Mouse (Mus musculus) intestine, postnatal 0 days (tissue): ENCODE data around the gene Atrnl1. TPM values are rescaled to one million over a fixed set of nuclear protein-coding genes. Genes with fewer than 3 reads are reported as not detected.
"Not testable (repeated sequence)": the region's sequence is repeated elsewhere in the genome, so short reads cannot be mapped to it uniquely, and the experiment has no call there.

Experiments
- ATAC-seq: fragments of 200-750 bp; cut with Nextera tagmentation; 2 replicates; pipeline ENCODE4 v1.8.0; 2017; ENCODE audit warnings: mild to moderate bottlenecking, moderate TSS enrichment, moderate library complexity
- H3K27ac ChIP-seq: fragments of 300-500 bp; sonication (generic); 2 replicates; pipeline ENCODE4 v1.5.1; 2014; ENCODE audit warnings: mild to moderate bottlenecking, low read depth, low read length, moderate library complexity
- H3K27me3 ChIP-seq: fragments of 300-500 bp; sonication (generic); replicated peaks from 2 replicates; pipeline ENCODE4 v1.6.1; 2014; ENCODE audit warnings: low read length, mixed read lengths; ENCODE audit not compliant: control insufficient read depth, insufficient read depth
- H3K36me3 ChIP-seq: fragments of 300-500 bp; sonication (generic); 2 replicates; pipeline ENCODE4 v1.6.1; 2014; ENCODE audit warnings: mild to moderate bottlenecking, moderate library complexity; ENCODE audit not compliant: control insufficient read depth, insufficient read depth
- H3K4me1 ChIP-seq: fragments of 300-500 bp; sonication (generic); replicated peaks from 2 replicates; pipeline ENCODE4 v1.6.1; 2014; ENCODE audit warnings: antibody characterized with exemption, low read length, mixed read lengths; ENCODE audit not compliant: control insufficient read depth, insufficient read depth
- H3K4me2 ChIP-seq: fragments of 300-500 bp; sonication (generic); replicated peaks from 2 replicates; pipeline ENCODE4 v1.6.1; 2014; ENCODE audit warnings: low read depth, mild to moderate bottlenecking, moderate library complexity
- H3K4me3 ChIP-seq: fragments of 300-500 bp; sonication (generic); 2 replicates; pipeline ENCODE4 v1.5.1; 2014; ENCODE audit warnings: low read depth, low read length
- H3K9ac ChIP-seq: fragments of 300-500 bp; sonication (generic); 2 replicates; pipeline ENCODE4 v1.6.1; 2014; ENCODE audit warnings: mild to moderate bottlenecking, low read depth, low read length
- H3K9me3 ChIP-seq: fragments of 300-500 bp; sonication (generic); 2 replicates; pipeline ENCODE4 v1.6.1; 2016; ENCODE audit warnings: mixed run types; ENCODE audit not compliant: control insufficient read depth
- CTCF ChIP-seq: sonication (generic); IDR thresholded peaks from 2 replicates; pipeline ENCODE4 v1.5.1; 2016; ENCODE audit warnings: low read depth, mild to moderate bottlenecking, control low read depth, antibody characterized with exemption, moderate library complexity
- WGBS: fragments of 180-500 bp; shearing (Covaris S2); extraction: QIAGEN DNeasy Blood & Tissue Kit; methylation state at CpG from one replicate; pipeline ENCODE4 v1.1.7; 2014; 5-methylcytosine and 5-hydroxymethylcytosine counted together
- polyA plus RNA-seq: library from polyadenylated mRNA; unstranded; fragments of >200 nt; fragmentation: Nextera tagmentation; extraction: Ambion mirVana; gene quantifications from 2 replicates; pipeline ENCODE4 v1.2.1, GENCODE M21; 2015

Gene Atrnl1
- polyA plus RNA-seq, 1 experiment from 2014 or later = 2.6 TPM

DNA sequence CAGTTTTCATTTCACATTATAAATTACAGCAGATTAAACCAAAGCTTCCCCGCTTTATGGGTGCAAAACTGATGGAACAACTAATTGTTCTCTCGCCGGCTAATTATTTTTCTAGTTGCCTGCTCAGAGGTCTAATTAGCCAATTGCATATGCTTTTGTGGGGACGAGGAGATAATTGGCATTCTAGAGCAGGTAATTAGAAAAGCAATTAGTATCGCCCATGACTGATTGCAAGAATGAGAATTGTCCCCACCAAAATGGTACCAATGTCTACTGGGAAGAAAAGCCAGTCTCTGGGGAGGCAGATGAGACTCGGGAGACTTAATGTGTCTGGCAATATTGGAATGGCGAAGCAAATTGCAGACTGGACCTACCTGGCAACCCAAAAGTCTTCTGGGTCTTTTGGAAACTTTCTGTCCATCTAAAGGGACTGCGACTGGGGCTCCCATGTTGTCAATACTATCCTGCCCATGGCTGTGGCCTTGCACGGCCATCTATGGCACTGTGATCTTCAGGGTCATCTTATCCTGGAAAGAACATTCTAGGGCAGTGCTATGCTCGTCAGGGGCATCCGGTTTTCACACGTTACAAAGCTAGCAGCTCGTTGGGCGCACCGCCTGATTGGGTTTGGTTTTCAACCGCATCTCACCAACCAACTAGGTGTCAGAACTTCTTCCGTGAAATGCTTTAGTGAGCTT, 377.0 kb downstream of the Atrnl1 start:
- H3K9me3 ChIP-seq = no peaks in the 10 kb centered on the region
- H3K27me3 ChIP-seq = no peaks in the 10 kb centered on the region
- no peaks in the 10 kb centered on the region; the same call in 1 of the 2 replicates for H3K36me3 ChIP-seq
- H3K27ac ChIP-seq = no peak overlapping the region
- no peaks in the 10 kb centered on the region for H3K4me1 ChIP-seq
- no peak overlapping the region for H3K4me3 ChIP-seq
- no peak for TF ChIP-seq CTCF
- no peak for ATAC-seq
- no peak overlapping the region for H3K4me2 ChIP-seq
- no peak overlapping the region for H3K9ac ChIP-seq
- WGBS = 95% methylated on average over 17 of the region's 17 CpGs

DNA sequence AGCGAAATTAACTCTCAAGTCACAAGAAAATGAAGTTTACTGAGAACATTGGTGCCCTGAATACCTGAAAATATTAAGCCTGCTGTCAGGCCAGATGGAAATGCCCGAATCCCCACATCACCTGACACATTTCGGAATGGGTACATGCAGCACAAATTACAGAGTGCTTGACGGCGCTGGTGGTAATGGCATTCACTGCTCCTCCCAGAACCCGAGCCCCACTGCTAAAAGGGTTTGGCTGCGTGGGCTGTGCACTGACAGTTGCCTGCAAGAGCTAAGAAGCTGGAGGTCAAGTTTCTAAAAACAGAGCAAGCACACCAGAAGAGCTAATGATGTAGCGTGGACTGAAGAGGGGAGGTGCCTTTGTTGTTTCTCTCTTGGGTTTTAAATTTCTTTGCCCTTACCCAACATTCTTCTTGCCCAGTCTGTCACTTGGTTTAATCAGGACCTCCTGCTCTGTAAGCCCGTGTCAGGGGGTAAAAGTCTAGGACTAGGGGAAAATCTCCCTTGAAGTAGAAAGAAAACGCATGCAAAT, 377.8 kb downstream of the Atrnl1 start:
- no peak for ATAC-seq
- 86% methylated on average over 10 of the region's 10 CpGs for WGBS
- H3K4me1 ChIP-seq = no peaks in the 10 kb centered on the region
- no peaks in the 10 kb centered on the region; the same call in 1 of the 2 replicates for H3K36me3 ChIP-seq
- no peak overlapping the region for H3K4me2 ChIP-seq
- TF ChIP-seq CTCF = no peak
- H3K27me3 ChIP-seq = no peaks in the 10 kb centered on the region
- no peak overlapping the region for H3K9ac ChIP-seq
- no peak overlapping the region for H3K27ac ChIP-seq
- H3K4me3 ChIP-seq = no peak overlapping the region
- H3K9me3 ChIP-seq = no peaks in the 10 kb centered on the region

DNA sequence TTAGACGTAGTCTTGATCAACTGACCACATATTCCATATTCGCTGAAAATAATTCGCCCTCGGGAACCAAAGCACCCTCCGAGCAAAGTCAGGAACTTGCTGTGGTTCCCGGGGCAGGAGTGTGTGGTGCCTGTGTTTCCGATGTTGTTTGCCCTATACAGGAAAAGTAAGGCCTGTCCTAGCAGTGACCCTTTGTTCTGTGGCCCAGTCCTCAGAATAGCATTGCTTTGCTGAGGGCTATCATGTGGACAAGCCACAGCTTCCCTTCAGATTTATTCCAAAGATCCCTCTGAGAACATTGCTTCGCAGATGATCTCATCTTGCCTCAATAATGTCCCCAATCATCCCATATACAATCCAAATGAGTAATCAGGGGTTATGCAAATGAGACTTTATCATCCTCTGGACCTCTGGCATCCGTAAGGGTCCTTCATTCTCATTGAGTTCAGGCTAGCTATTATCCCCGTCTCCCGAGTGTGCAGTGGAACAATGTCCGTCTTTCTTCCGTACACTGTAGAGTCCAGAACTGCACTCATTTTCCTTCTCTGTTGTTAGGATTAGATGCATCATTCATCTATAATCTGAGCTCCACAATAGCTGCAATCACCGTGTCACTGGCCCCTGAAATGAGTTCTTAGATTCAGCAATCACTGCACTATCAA, 380.4 kb downstream of the Atrnl1 start:
- H3K36me3 ChIP-seq = no peaks in the 10 kb centered on the region; the same call in 1 of the 2 replicates
- no peak overlapping the region for H3K4me2 ChIP-seq
- H3K4me3 ChIP-seq = no peak overlapping the region
- 89% methylated on average over 14 of the region's 14 CpGs for WGBS
- TF ChIP-seq CTCF = no peak
- H3K9ac ChIP-seq = no peak overlapping the region
- H3K27ac ChIP-seq = no peak overlapping the region
- ATAC-seq = no peak
- H3K27me3 ChIP-seq = no peaks in the 10 kb centered on the region
- no peaks in the 10 kb centered on the region for H3K9me3 ChIP-seq
- no peaks in the 10 kb centered on the region for H3K4me1 ChIP-seq

DNA sequence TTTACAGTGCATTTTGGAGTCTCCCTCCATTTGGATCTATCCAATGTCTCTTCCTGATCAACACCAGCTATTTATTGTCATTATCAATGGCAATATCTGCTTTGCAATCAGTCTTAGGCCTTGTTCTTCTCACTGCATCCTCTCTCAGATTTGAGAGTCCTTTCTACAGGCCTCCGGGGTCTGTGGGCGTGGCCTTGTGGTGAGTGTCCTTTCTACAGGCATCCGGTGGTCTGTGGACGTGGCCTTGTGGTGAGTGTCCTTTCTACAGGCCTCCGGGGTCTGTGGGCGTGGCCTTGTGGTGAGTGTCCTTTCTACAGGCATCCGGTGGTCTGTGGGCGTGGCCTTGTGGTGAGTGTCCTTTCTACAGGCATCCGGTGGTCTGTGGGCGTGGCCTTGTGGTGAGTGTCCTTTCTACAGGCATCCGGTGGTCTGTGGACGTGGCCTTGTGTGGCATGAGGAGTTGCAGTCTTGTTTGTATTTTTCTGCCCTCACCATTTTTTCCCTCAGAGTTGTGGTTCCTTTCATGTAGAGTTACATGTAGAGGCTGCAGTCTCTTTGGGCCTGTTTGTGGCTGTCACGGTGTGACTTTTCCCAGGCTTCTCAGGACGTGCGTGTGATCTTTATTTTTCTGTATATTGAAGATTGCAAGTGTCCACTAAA, 383.5 kb downstream of the Atrnl1 start:
- H3K4me3 ChIP-seq, H3K4me1 ChIP-seq, H3K27me3 ChIP-seq, ATAC-seq, H3K4me2 ChIP-seq, H3K9me3 ChIP-seq, H3K9ac ChIP-seq, H3K36me3 ChIP-seq, H3K27ac ChIP-seq: not testable (repeated sequence)
- WGBS = 90% methylated on average over 15 of the region's 15 CpGs

DNA sequence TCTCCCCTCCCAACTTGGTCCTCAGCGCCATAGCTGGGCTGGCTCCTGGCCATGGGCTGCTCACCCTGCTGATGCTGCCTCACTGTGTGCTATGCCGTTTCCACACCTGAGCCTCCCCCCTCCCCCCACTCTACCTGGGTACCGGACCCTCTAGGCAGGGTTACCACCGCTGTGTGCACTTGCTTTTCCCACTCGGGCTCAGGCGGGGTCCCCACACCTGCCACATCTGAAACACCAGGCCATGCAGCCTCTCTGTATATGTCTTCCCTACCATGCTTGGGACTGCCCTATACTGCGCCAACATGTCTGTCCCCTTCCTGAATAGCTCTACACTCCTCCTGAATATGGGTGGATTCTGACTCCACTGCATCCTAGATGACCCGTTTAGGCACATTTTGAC, 384.2 kb downstream of the Atrnl1 start:
- Histone ChIP-seq H3K9ac (no peak overlapping the region), H3K27ac (no peak overlapping the region), H3K9me3 (no peaks in the 10 kb centered on the region), H3K36me3 (no peaks in the 10 kb centered on the region), H3K4me1 (no peaks in the 10 kb centered on the region), H3K4me2 (no peak overlapping the region), H3K27me3 (no peaks in the 10 kb centered on the region), H3K4me3 (no peak overlapping the region)
- no peak for ATAC-seq
- no peak for TF ChIP-seq CTCF
- WGBS = 92% methylated on average over 8 of the region's 8 CpGs

DNA sequence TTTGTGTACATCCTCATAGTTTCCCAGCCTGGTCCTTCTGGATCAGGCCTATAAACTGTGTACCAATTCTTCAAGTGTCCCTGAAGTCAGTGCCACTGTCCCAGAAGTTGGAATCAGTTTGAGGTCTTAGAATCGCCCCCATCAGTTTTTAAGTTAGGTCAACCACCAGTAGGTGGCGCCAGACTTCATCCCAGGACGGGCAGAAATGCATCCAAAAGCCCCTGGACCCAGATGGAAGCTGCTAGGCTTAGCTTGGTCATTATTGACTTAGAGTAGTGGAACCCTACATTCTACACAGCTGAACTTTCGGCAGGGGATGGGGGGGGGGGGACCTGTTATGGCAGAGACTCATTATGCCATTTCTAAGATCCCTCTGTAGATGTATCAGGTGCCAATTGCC, 387.1 kb downstream of the Atrnl1 start:
- Histone ChIP-seq H3K9ac (no peak overlapping the region), H3K27ac (no peak overlapping the region), H3K4me3 (no peak overlapping the region), H3K27me3 (no peaks in the 10 kb centered on the region), H3K36me3 (no peaks in the 10 kb centered on the region), H3K4me2 (no peak overlapping the region), H3K9me3 (no peaks in the 10 kb centered on the region), H3K4me1 (no peaks in the 10 kb centered on the region)
- 39% methylated on average over 4 of the region's 4 CpGs for WGBS
- TF ChIP-seq CTCF = peak; percentile 74
- no peak for ATAC-seq
